Mouse (Mus musculus): Measurements from ENCODE around the gene Tmx4. TPM values are rescaled to one million over a fixed set of nuclear protein-coding genes. Genes with fewer than 3 reads are reported as not detected.
A peak's percentile ranks its signal among the peaks of the same experiment; 100 is the strongest.

Gene Tmx4
- polyA plus RNA-seq (2016; fragmentation: Nextera tagmentation; extraction: Ambion mirVana), result 27.1 and 39.6 TPM in 2 replicates

DNA sequence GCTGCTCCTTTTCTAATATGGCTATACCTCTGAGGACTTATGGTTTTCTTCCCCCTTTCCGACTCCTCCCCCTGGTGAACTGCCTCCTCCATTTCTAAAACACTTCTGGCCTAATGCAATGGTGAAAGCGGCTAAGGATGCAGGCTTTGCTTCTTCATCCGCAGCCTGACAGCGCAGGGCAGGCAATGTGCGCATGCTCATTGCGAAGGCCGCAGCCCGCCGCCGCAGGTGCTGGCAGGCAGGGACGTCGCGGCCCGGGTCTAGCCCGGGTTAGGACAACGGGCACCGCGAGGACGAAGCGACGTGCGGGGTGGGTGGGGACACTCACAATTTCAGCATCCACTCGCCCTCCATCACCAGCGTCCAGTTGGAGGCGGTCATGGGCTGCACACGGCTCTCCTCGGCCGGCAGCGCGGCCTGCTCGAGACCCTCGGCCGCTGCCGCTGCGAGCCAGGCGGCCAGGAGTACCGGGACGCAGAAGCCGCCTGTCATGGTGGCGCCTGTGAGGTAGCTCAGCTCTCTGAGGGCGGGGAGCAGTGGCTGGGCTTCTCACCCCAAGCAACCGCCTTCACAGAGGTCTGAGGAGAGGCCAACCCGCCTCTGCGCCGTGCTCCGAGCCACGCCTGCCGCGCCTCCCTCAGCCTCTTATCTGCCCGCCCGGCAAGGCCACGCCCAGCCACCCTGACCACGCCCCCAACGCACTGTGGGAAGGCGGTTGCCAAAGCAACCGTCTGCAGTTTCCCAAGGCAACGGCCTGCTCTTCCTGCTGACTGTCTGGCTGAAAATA lies at the start of gene Tmx4:
TSS of gene Tmx4 (minus strand) at position 632 of the 787 bp plus-strand sequence.
- Histone ChIP-seq H3K27me3 (ENCODE audit: insufficient read depth, poor library complexity, severe bottlenecking) (no peaks in the 10 kb centered on the region), H3K4me3 (peak within 1 kb of the TSS; percentile 84), H3K27ac (peak within 1 kb of the TSS; percentile 98), H3K4me1 (peaks cover 22% of the 10 kb centered on the region), H3K36me3 (no peaks in the 10 kb centered on the region; the same call in 1 of the 2 replicates), H3K9me3 (no peaks in the 10 kb centered on the region)
- under 1% methylated on average over 57 of the region's 57 CpGs for WGBS
- DNase-seq (ENCODE audit: low spot score), result peak; percentile 99

- no peak for DNase-seq (ENCODE audit: low spot score)
- WGBS, result 70% methylated on average over 1 of the region's 1 CpGs
Measured at GRCm38 (mm10) chr2:134692125-134692524, 48.2 kb upstream of the Tmx4 start.

DNA sequence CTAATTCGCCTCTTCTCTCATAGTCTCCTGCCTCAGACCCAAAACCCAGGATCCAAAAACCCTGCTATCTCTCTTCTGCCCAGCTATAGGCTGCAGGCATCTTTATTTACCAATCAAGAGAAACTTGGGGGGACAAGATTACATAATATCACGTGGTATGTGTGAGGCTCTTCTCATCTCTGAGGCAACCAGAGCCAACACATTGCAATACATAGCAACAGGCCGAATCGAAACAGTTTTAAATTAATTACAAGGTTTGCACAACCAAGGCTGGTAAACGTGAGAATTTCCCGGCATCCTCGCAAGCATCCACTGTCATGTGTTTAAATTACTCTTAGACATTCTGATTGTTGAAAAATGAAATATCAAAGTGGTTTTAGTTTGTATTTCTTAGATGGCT lies 47.1 kb upstream of the Tmx4 start:
- DNase-seq (ENCODE audit: low spot score), result no peak
- no peaks in the 10 kb centered on the region for H3K9me3 ChIP-seq
- WGBS, result 77% methylated on average over 7 of the region's 7 CpGs
- H3K4me1 ChIP-seq, result no peaks in the 10 kb centered on the region
- H3K36me3 ChIP-seq, result no peaks in the 10 kb centered on the region
- H3K27ac ChIP-seq, result no peak overlapping the region
- no peaks in the 10 kb centered on the region for H3K27me3 ChIP-seq (ENCODE audit: insufficient read depth, poor library complexity, severe bottlenecking)
- H3K4me3 ChIP-seq, result no peak overlapping the region

More at GRCm38 (mm10) chr2:134692125-134692524, 48.2 kb upstream of the Tmx4 start:
- no peaks in the 10 kb centered on the region for H3K4me1 ChIP-seq
- no peaks in the 10 kb centered on the region for H3K36me3 ChIP-seq
- no peak overlapping the region for H3K4me3 ChIP-seq
- H3K9me3 ChIP-seq, result no peaks in the 10 kb centered on the region
- no peaks in the 10 kb centered on the region for H3K27me3 ChIP-seq (ENCODE audit: insufficient read depth, poor library complexity, severe bottlenecking)
- H3K27ac ChIP-seq, result no peak overlapping the region

DNA sequence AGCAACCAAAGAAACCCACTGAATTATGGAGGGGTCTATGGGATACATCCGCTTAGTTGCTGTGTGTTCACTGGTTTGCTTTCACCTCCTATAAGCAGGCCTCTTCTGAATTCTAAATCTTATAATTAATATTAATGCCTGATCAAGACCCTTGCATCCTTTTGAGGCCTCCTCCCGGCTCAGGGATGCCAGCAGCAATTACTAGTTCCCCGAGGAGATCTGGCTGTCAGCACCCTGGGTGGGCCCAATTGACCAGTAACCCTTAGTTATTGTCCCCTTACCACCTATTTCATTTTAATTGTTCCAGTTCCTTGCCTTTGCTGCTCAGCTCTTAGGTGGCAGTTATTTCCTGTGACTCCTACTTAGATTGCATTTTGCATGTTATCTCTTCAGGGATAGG lies 38.4 kb upstream of the Tmx4 start:
- Histone ChIP-seq H3K36me3 (no peaks in the 10 kb centered on the region), H3K4me3 (no peak overlapping the region), H3K27ac (no peak overlapping the region), H3K9me3 (no peaks in the 10 kb centered on the region), H3K27me3 (ENCODE audit: insufficient read depth, poor library complexity, severe bottlenecking) (no peaks in the 10 kb centered on the region), H3K4me1 (no peaks in the 10 kb centered on the region)
- 59% methylated on average over 3 of the region's 3 CpGs for whole genome bisulfite sequencing
- no peak for DNase-seq (ENCODE audit: low spot score)

DNA sequence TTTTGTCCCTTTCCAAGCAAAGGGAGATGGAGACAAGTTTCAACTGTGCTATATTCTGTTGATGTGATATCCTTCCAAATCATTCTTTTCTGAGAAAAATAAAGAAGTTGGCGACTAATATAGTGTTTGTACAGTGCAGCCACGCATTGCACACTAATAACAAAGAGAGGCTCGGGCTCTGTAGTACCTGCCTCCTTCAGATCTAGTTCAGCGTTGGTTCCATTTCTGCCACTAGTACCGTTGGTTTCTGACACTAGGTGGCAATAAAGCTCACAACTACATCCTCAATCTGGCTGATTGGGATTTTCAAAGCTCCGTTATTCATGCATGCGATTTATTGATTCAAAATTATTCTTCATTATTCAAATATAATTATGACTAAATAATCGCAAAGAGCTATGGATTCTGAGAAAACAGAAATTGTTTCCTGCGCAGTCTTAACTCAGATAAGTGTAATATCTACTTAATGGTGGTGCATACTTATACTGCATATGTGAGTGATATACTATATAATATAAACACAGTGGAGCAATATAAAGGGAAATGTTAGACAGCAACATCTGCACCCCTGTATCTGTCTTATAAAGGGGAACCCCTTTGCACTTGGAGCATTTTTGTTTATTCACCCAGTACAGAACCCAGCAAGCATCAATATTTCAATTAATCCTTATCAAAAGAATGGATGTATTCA lies 37.5 kb upstream of the Tmx4 start:
- no peaks in the 10 kb centered on the region for H3K9me3 ChIP-seq
- DNase-seq (ENCODE audit: low spot score), result no peak
- no peaks in the 10 kb centered on the region for H3K36me3 ChIP-seq
- 30% methylated on average over 9 of the region's 9 CpGs for WGBS
- H3K27ac ChIP-seq, result no peak overlapping the region
- H3K4me3 ChIP-seq, result no peak overlapping the region
- no peaks in the 10 kb centered on the region for H3K4me1 ChIP-seq
- H3K27me3 ChIP-seq (ENCODE audit: insufficient read depth, poor library complexity, severe bottlenecking), result no peaks in the 10 kb centered on the region

DNA sequence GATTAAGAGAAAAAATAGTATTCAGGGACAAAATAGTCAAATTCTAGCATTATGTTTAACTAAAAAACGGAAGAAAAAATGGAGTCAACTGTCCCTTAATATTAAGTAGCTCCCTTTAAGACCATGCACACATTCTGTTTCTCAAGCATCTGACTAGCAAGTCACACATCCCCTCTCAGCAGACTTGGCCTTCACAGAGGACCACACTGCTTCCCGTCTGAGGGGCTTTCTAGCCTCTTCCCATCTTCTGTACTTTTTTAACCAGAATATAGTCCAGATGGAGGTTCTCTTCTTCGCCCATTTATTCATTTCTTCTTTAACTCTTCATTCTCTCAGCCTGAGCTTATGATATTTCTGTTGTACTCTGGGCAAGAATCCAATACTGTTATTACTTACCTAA lies 35.6 kb upstream of the Tmx4 start:
- DNase-seq (ENCODE audit: low spot score), result no peak
- Histone ChIP-seq H3K4me3 (no peak overlapping the region), H3K9me3 (no peaks in the 10 kb centered on the region), H3K4me1 (no peaks in the 10 kb centered on the region), H3K27ac (no peak overlapping the region), H3K36me3 (no peaks in the 10 kb centered on the region), H3K27me3 (ENCODE audit: insufficient read depth, poor library complexity, severe bottlenecking) (no peaks in the 10 kb centered on the region)
- WGBS, result 63% methylated on average over 3 of the region's 3 CpGs

- 79% methylated on average over 1 of the region's 1 CpGs for WGBS
- H3K4me1 ChIP-seq, result no peaks in the 10 kb centered on the region
- no peaks in the 10 kb centered on the region for H3K36me3 ChIP-seq
- no peak overlapping the region for H3K4me3 ChIP-seq
- no peaks in the 10 kb centered on the region for H3K27me3 ChIP-seq (ENCODE audit: insufficient read depth, poor library complexity, severe bottlenecking)
- no peak overlapping the region for H3K27ac ChIP-seq
- DNase-seq (ENCODE audit: low spot score), result no peak
- no peaks in the 10 kb centered on the region for H3K9me3 ChIP-seq
Measured at GRCm38 (mm10) chr2:134675465-134675864, 31.5 kb upstream of the Tmx4 start.

- DNase-seq (ENCODE audit: low spot score), result no peak
- Histone ChIP-seq H3K4me3 (no peak overlapping the region), H3K36me3 (no peaks in the 10 kb centered on the region), H3K27me3 (ENCODE audit: insufficient read depth, poor library complexity, severe bottlenecking) (no peaks in the 10 kb centered on the region), H3K9me3 (no peaks in the 10 kb centered on the region), H3K4me1 (no peaks in the 10 kb centered on the region), H3K27ac (no peak overlapping the region)
- 66% methylated on average over 5 of the region's 5 CpGs for WGBS
Measured at GRCm38 (mm10) chr2:134673604-134674003, 29.7 kb upstream of the Tmx4 start.

GRCm38 (mm10) chr2:134656477-134656876 lies 12.5 kb upstream of the Tmx4 start:
- no peak overlapping the region for H3K4me3 ChIP-seq
- H3K27ac ChIP-seq, result no peak overlapping the region
- no peaks in the 10 kb centered on the region for H3K27me3 ChIP-seq (ENCODE audit: insufficient read depth, poor library complexity, severe bottlenecking)
- WGBS, result 7% methylated on average over 4 of the region's 4 CpGs
- no peaks in the 10 kb centered on the region for H3K9me3 ChIP-seq
- no peaks in the 10 kb centered on the region for H3K4me1 ChIP-seq
- no peaks in the 10 kb centered on the region for H3K36me3 ChIP-seq
- DNase-seq (ENCODE audit: low spot score), result no peak

DNA sequence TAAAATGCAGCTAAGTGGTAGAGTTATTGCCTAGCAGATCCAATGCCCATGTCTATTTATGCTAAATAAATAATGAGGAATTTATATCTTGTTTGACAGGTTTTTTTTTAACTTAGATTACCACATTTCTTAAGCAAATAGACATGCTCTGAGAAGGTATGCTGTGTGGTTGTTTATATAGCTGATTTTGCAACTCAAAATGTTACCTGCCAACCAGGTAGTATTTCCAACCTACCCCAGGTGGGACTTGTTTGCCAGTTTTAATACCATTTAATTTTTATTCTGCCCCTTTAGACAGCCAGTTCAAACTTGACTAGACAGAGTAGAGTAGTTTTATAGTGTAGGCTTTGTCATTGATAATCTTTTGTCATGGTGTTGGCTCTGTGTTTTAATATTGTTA lies 10.7 kb upstream of the Tmx4 start:
- Histone ChIP-seq H3K27me3 (ENCODE audit: insufficient read depth, poor library complexity, severe bottlenecking) (no peaks in the 10 kb centered on the region), H3K36me3 (no peaks in the 10 kb centered on the region), H3K4me1 (no peaks in the 10 kb centered on the region), H3K27ac (no peak overlapping the region), H3K4me3 (no peak overlapping the region), H3K9me3 (no peaks in the 10 kb centered on the region)
- DNase-seq (ENCODE audit: low spot score), result no peak

GRCm38 (mm10) chr2:134652759-134653158 lies 8.8 kb upstream of the Tmx4 start:
- DNase-seq (ENCODE audit: low spot score), result no peak
- WGBS, result 82% methylated on average over 5 of the region's 5 CpGs
- Histone ChIP-seq H3K27me3 (ENCODE audit: insufficient read depth, poor library complexity, severe bottlenecking) (no peaks in the 10 kb centered on the region), H3K9me3 (no peaks in the 10 kb centered on the region), H3K4me3 (no peak overlapping the region), H3K4me1 (0 out of 2 replicates have a peak, but pooled peaks cover 4% of the 10 kb centered on the region), H3K27ac (no peak overlapping the region), H3K36me3 (no peaks in the 10 kb centered on the region)

- Histone ChIP-seq H3K27ac (peak overlapping the region; percentile 42; the same call in 1 of the 2 replicates), H3K36me3 (no peaks in the 10 kb centered on the region), H3K4me1 (peaks cover 23% of the 10 kb centered on the region), H3K4me3 (no peak overlapping the region), H3K9me3 (no peaks in the 10 kb centered on the region), H3K27me3 (ENCODE audit: insufficient read depth, poor library complexity, severe bottlenecking) (no peaks in the 10 kb centered on the region)
- 51% methylated on average over 3 of the region's 3 CpGs for WGBS
- DNase-seq (ENCODE audit: low spot score), result no peak
Measured at GRCm38 (mm10) chr2:134648999-134649398, 5.1 kb upstream of the Tmx4 start.

GRCm38 (mm10) chr2:134645752-134646151 lies 1.8 kb upstream of the Tmx4 start:
- Histone ChIP-seq H3K36me3 (no peaks in the 10 kb centered on the region), H3K27me3 (ENCODE audit: insufficient read depth, poor library complexity, severe bottlenecking) (no peaks in the 10 kb centered on the region), H3K4me3 (no peak overlapping the region), H3K27ac (no peak overlapping the region), H3K4me1 (peaks cover 23% of the 10 kb centered on the region), H3K9me3 (no peaks in the 10 kb centered on the region)
- no peak for DNase-seq (ENCODE audit: low spot score)
- WGBS, result 39% methylated on average over 3 of the region's 3 CpGs
